Mouse (Mus musculus) kidney, adult 11 months (tissue): ENCODE measurements at regions not wholly inside any gene's neighbourhood (a gene's known extent, or its start where the extent isn't known, plus 50 kb on each side); places are given as distances from the start of the nearest gene placed in this dataset.

Source experiments
- DNase-seq: peaks from one replicate; pipeline ENCODE4 v3.0.0; 2022

- DNase-seq = no peak
Observed at GRCm38 (mm10) chr13:84648056-84648455, 426.0 kb downstream of the Tmem161b start.

- no peak for DNase-seq
Observed at GRCm38 (mm10) chr13:84663967-84664366, 441.9 kb downstream of the Tmem161b start.

GRCm38 (mm10) chr13:84680971-84681370, 458.9 kb downstream of the Tmem161b start:
- DNase-seq = no peak

- DNase-seq = no peak
Observed at GRCm38 (mm10) chr13:84685930-84686329, 463.8 kb downstream of the Tmem161b start.

GRCm38 (mm10) chr13:84693462-84693861, 471.4 kb downstream of the Tmem161b start:
- DNase-seq = no peak

GRCm38 (mm10) chr13:84698472-84699080, 476.5 kb downstream of the Tmem161b start:
- no peak for DNase-seq

GRCm38 (mm10) chr13:84741231-84741630, 448.0 kb upstream of the Ccnh start:
- no peak for DNase-seq

- no peak for DNase-seq
Observed at GRCm38 (mm10) chr13:84748331-84748730, 440.9 kb upstream of the Ccnh start.

GRCm38 (mm10) chr13:84749214-84749613, 440.0 kb upstream of the Ccnh start:
- DNase-seq = no peak

- DNase-seq = no peak
Observed at GRCm38 (mm10) chr13:84750136-84750535, 439.1 kb upstream of the Ccnh start.

GRCm38 (mm10) chr13:84751576-84752490, 437.4 kb upstream of the Ccnh start:
- no peak for DNase-seq

- DNase-seq = no peak
Observed at GRCm38 (mm10) chr13:84752491-84752820, 436.8 kb upstream of the Ccnh start.

- no peak for DNase-seq
Observed at GRCm38 (mm10) chr13:84753751-84754500, 435.3 kb upstream of the Ccnh start.

- DNase-seq = no peak
Observed at GRCm38 (mm10) chr13:84754821-84755725, 434.1 kb upstream of the Ccnh start.

GRCm38 (mm10) chr13:84756796-84757335, 432.3 kb upstream of the Ccnh start:
- DNase-seq = no peak

- no peak for DNase-seq
Observed at GRCm38 (mm10) chr13:84757896-84758567, 431.2 kb upstream of the Ccnh start.

- peak; percentile 4 for DNase-seq
Observed at GRCm38 (mm10) chr13:84758568-84758900, 430.7 kb upstream of the Ccnh start.

- no peak for DNase-seq
Observed at GRCm38 (mm10) chr13:84759061-84759460, 430.1 kb upstream of the Ccnh start.

GRCm38 (mm10) chr13:84760471-84760870, 428.7 kb upstream of the Ccnh start:
- DNase-seq = no peak

GRCm38 (mm10) chr13:84760978-84761377, 428.2 kb upstream of the Ccnh start:
- DNase-seq = no peak

- no peak for DNase-seq
Observed at GRCm38 (mm10) chr13:84761821-84762220, 427.4 kb upstream of the Ccnh start.

GRCm38 (mm10) chr13:84763916-84764315, 425.3 kb upstream of the Ccnh start:
- no peak for DNase-seq
